Mouse (Mus musculus): ENCODE data around the gene Endov. TPM values are rescaled to one million over a fixed set of nuclear protein-coding genes. Genes with fewer than 3 reads are reported as not detected.

Endov gene
- total RNA-seq (2021): 10 to 100 TPM; 24.8 to 29.6 TPM
- long read RNA-seq, full-length matches to known transcripts: 2 of 5 reads
- long read RNA-seq, partial matches to known transcripts: 1 of 5 reads
- long read RNA-seq, other reads (novel, unspliced or antisense): 2 of 5 reads

DNA sequence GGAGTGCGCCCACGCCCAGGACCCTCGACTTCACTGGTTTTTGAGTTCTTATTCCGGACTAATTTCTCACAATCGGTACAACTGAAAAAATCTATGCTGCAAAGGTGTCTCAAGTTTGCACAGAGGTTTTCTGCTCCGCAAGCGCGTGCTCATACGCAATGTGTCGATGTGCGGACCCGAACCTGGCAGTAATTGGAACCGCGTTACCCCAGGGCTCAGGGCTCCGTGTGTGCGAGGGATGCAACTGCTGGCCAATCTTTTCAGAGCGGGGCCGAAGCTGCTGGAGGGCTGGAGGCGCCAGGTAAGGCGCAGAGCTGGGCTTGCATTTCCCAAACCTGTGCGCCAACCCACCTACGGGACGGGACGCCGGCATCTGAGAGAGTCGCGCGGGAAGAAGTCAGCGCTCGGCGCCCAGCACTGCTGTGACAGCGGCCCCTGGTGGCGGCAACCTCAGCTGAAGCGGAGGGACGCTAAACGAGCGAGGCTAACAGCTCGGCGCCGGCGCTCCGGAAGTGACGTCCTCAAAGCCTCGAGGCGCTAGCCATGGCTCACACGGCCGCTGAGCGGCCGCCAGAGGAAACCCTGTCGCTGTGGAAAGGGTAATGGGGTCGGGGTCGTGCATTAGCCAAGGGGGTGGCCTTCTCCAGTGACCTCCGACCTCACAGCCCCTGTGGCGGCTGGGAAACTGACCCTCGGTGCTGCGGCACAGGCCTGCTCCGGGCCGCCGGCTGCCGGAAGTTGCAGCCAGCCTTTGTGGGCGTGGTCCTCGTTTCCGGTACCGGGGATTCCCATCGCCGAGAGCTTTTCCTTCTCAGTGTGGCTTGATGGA lies at the start of gene Endov:
Gene Endov, plus strand, starts transcription at position 487 of the 829 bp plus-strand sequence.
- DNase-seq (ENCODE audit: low spot score in 2 of 2): peak; percentile 99

DNA sequence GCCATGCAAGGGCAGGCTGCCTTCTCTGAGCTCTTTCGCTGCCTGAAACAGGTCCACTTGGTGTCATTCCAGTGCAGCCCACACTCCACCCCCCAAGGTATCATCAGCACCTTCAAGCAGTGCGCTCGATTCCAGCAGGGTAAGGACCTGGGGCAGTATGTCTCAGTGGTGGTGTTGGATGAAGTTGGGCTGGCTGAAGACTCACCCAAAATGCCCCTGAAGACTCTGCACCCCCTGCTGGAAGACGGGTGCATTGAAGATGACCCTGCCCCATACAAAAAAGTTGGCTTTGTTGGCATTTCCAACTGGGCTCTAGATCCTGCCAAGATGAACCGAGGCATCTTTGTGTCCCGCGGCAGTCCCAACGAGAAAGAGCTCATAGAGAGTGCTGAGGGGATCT lies 48.9 kb upstream of the Endov start:
- DNase-seq (ENCODE audit: low spot score in 2 of 2): no peak

DNA sequence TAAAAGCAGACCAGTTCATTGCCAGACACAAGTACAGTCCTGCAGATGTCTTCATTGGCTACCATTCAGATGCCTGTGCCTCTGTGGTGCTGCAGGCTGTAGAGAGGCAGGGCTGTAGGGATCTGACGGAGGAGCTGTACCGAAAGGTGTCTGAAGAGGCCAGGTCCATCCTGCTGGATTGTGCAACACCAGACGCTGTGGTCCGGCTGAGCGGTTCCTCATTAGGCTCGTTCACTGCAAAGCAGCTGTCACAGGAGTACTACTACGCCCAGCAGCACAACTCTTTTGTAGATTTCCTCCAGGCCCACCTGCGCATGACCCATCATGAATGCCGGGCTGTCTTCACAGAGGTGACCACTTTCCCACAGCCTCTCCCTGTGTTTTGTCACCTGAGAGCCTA lies 47.7 kb upstream of the Endov start:
- no peak for DNase-seq (ENCODE audit: low spot score in 2 of 2)

DNA sequence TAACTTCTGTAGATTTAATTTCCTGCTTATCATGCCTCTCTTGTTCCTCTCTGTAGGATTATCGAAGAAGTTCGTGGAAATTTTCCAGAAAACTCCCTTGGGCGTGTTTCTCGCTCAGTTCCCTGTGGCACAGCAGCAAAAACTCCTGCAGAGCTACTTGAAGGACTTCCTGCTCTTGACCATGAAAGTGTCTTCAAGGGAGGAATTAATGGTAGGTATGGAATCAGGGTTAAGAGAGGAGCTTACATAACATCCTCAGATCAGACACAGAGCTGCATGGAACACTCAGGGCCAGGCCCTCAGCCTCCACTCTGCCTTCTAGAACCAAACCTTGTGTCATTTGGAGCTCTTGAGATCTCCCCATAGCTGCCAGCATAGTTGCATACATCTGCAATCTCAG lies 35.0 kb upstream of the Endov start:
- no peak for DNase-seq (ENCODE audit: low spot score in 2 of 2)

DNA sequence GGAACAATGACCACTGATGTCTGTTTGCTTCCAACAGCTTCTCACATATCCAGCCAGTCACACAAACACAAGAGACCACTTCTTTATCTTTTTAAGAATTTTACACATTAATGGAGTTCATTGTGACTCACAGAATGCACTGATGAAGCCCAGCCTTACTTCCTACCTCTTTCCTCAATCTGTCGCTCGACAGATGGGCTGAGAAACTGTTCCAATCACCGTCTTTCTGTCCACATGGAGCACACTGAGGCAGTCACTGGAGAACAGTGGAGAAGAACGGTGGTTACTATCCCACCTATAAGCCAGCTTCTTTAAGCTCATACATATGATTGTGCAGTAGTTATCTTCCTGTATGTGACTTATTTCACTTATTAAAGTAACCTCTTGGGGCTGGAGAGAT lies 13.3 kb upstream of the Endov start:
- no peak for DNase-seq (ENCODE audit: low spot score in 2 of 2)

DNA sequence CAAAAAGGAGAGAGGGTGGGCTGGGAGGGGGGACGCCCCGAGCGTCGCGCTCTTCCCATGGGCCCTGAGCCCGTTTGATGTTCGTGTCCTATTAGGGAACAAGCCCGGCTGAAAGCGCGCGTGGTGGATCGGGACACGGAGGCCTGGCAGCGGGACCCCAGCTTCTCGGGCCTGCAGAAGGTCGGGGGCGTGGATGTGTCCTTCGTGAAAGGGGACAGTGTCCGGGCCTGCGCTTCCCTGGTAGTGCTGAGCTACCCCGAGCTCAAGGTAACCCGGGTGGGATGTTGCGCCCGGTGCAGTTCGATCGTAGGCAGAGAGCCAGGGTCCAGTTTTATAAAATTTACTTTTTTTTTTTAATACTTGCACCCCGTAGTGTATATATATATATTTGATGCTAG lies 542 bp downstream of the Endov start:
- DNase-seq (ENCODE audit: low spot score in 2 of 2): no peak

DNA sequence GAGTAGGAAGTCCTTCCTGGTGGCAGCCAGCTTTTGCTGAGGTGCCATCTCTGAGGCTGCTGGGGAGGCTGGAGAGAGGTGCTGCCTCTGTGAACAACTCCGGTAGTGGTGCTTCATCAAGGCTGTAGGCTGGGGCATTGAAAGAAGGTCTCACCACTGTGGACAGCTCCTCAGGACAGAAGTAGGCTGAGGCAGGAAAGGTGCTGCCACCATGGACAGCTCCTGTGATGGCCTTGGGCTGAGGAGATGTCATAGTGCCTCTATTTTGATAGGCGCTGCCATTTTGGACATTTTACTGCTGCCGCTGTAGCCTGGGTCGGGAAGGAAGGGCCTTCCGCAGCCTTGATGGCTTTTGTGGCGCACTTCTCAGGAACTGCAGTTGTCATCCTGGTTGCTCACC lies 1.7 kb downstream of the Endov start:
- no peak for DNase-seq (ENCODE audit: low spot score in 2 of 2)

DNA sequence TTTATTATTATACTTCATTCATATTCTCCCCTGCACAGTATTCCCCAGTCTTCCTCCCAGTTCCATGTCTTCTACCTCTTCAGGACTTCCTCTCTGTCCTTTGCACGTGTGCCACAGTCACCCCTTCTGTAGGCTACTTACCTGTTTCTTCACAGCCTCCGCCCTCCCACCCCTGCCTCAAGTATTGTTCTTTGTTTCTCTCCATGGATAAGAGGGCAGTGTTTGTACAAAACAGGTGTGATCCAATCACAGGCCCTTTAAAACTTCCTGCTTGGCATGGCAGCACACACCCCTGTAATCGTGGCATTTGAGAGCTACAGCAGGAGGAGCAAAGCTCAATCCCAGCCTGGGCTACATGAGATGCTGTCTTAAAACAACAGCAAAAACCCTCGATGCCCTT lies 2.4 kb downstream of the Endov start:
- no peak for DNase-seq (ENCODE audit: low spot score in 2 of 2)

DNA sequence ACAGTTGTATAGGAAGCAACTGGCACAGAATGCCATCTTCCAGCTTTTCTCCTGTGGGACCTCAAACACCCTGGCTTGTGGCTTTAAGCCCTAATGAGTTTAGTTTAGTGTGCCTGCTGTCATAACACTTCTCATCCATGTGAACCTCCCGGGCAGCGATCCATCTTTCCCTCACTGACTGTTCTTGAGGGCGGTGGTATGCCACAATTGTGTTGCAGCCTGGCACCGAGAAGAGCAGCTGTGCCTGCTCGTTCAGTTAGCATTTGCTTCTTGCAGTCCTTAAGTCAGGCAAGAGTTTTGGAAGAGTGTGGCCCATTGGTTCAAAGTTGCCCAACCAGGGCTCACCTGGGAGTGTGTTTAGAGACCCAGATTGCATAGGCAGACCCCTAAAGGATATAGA lies 5.0 kb downstream of the Endov start:
- peak; percentile 64 to 65 for DNase-seq (ENCODE audit: low spot score in 2 of 2)

DNA sequence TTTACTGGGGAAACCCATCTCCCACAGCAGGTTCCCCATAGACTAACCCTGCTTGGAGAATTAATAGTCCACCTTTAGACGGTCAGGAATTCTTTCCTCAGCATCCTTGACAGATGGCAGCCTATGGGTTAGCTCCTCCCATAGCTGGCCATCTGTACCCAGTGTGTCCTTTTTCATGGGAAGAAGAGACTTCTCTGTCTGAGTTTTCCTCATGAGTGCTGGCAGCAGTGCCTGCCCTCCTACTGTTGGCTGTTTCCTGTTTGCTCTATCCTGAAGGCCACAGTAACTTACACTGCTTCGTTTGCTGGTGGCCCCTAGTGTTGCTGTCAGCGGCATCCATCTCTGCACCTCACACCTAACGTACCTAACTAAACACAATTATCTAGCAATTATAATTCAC lies 6.3 kb downstream of the Endov start:
- DNase-seq (ENCODE audit: low spot score in 2 of 2): no peak

DNA sequence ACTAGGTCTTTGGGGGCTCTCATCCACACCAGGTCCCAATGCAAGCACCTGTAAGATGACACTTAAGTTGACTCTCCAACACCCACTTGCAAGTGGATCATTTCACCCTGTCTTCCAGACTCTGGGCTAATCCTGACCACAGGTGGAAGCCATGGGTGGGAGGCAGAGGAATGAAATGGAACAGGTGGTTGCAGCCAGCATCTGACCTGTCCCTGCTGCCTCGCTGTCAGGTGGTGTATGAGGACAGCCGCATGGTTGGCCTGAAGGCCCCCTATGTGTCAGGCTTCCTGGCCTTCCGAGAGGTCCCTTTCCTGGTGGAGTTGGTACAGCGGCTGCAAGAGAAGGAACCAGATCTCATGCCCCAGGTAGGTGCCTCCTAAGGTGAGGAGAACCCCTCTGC lies 8.2 kb downstream of the Endov start:
- no peak for DNase-seq (ENCODE audit: low spot score in 2 of 2)

DNA sequence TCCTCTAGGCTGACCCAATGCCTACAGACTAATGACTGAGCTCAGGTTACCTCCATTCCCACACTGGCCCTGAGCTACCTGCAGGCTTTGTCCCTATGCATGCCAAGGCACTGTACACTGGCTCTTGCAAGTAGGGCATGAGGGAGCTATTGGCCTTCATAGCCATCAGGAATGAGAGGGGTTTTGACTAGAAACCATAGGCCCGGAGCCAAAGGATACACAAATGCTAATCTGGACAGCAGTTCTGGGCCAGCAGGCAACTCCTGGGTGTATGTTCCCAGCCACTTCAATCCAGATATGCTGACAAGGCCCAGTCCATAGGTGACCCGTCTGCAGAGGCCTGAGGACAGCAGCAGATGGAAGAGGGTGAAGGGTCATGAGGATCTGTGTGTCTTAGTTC lies 8.9 kb downstream of the Endov start:
- no peak for DNase-seq (ENCODE audit: low spot score in 2 of 2)

DNA sequence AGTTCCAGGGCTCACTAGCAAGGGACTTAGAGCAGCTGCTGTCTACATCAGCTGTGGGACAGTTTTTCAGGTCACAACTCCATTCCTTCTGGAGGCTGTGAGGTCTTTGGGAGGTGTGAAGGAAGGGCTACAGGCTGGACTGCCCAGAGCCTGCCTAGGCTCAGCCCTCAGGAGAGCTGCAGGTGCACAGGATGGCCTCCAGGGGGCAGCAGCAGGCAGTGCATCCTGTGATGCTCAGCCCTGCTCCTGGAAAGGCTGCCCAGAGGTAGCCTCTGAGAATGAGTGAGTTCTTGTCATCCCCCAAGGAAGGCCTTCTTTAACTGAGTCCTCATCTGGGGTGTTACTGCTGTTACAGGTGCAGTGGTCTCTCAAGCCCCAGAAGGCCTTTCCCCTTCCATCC lies 12.5 kb downstream of the Endov start:
- DNase-seq (ENCODE audit: low spot score in 2 of 2): peak; percentile 86 to 87

DNA sequence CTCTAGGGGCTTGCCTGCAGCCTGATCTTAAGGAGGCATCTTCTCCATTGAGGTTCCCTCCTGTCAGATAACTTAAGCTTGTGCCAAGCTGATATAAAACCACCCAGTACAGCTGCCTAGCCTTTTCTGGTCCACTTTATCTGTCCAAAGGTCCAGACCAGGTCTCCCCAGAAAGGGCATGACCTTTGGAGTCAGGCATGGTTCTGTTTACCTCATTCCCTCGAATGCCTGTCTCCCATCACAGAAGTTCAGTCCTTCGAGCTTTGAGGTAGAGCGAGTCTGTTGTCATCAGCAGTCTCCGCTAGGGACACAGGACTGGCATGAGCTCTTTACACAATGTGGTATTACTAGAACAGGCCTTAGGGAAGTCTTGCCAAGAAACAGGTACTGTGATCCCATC lies 15.2 kb downstream of the Endov start:
- no peak for DNase-seq (ENCODE audit: low spot score in 2 of 2)

DNA sequence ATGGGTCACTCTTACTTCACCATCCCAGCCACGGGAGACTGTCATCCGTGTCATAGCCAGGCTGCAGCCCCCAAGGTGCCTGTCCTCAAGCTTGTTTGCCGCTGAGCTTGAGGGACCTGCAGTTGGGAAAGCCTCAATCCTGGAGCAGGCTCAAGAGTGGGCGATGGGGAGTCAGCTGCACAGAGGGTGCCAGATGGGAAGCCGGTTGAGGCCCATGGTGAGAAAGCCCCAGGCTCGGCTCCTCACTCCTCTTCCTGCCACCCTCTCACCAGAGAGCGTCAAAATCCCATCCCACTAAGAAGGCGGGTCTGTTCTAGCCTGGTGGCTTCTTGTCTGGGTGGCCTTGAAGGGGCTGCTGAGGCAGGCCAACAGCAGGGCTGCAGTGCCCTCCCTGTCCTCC lies 16.6 kb downstream of the Endov start:
- DNase-seq (ENCODE audit: low spot score in 2 of 2): peak in 1 of 2 experiments; percentile 49

DNA sequence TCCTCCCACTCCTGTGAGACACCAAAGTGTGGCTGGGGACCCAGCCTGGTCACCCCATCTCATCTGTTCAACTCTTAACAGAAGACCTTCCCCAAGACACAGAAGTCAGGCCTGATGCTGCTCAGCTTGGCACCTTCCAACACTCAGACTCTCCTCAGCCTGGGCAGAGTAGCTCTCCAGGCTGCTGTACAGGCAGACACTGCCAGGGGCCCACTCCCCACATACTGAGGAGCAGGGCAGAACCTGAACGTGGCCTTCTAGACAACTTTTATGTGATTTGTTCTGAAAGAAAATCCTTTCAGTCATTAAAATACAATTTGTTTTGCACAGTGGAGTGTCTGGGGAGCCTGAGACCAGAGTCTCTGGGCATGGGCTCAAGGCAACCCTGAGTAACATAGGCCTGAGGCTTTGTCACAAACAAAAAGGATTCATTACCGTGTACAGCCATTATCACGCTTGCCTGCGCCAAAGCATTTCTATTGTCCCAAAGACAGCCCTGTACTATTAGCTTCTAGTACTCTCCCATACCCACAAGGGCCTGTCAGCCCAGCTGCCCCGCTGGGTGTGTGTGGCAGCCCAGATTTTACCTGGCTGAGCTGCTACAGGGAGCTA lies 18.1 kb downstream of the Endov start:
- no peak for DNase-seq (ENCODE audit: low spot score in 2 of 2)

DNA sequence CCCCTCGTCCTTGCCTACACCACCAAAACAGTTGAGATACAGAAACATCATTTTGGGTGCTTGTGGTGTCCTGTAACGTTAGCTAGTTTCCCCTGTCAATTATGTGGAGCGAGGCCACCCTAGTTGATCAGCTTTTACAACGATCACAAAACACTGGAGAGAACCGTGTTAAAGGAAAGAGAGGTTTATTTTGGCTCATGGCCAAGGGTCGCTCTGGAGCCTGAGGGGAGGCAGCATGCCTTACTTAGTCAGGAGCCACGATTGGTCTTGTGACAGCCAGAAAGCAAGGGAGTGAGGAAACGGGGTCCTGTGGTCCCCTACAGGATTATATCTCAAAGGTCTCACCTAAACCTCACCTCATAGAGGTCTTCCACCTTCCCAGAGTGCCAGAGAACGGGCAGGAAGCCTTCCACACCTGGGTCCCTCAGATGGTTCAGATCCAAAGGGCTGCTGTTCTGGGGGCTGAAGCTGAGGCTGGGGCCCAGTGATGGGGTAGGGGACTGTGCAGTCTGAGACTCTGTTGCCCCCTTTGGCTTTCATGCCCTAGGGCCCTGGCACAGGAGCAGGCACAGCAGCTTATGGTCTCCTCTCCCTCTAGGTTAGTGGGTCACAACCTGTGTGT lies 22.0 kb downstream of the Endov start:
- no peak for DNase-seq (ENCODE audit: low spot score in 2 of 2)

DNA sequence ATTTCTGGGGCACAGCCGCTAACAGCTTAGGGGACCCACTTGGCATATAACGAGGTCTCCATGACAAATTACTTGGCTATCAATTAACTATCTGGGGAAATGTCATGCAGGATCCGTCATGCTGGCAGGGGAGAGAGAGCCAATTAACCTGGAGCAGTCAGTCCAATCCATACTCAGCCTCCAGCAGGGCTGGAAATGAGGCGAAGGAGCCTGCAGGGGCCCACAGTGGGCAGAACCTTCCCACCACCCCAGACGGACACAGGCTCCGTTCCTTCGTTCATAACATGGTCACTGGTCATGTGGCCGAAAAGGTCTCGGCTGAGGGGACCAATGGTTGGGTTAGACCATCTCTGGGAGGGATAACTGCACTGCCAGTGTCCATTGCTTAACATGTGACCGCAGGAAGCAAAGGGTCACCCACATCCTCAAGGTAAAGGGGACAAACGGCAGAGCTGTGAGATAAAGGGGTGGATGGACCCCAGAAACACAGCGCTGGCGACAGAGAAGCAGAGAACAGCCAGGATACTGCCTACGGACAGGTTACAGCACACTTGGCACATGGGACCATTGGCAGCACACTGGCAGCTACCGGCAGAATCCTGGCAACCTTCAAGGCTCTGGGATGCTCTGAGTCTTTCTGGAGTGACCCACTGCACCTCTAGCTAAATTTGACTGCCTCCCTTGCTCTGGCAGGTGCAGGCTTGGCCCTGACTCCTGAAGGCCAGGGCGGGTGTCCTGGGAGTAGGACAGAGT lies 23.1 kb downstream of the Endov start:
- DNase-seq (ENCODE audit: low spot score in 2 of 2): no peak

DNA sequence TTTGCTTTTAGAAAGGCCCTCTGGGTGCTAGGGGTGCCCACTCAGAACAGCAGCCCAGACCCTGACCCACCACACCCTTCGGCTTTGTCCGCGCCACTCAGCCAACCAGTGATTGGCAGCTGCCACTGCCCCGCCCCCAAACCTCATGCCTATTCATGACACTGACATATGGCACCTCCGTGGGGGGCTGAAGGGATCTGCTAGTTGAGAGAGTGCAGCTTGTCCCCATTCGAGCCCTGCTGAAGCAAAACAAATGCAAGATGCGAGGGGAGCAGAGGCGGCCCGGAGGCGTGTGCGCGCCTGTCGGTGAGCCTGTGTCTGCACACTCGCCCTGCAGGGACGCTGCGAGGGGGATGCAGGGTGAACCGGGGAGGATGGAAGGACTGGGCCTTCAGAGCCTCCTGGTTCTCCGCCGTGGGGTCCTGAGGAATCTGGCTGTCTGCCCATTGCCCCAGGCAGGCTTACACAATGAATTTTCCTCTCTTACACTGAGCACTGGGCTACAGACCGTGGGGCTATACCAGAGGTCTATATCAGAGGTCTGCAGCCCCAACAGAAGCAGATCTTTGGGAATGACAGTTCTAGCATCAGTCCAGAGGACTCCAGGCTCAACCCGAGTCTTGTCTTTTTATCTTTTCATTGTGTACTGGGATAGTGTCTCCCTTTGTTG lies 24.0 kb downstream of the Endov start:
- peak; percentile 70 to 72 for DNase-seq (ENCODE audit: low spot score in 2 of 2)

DNA sequence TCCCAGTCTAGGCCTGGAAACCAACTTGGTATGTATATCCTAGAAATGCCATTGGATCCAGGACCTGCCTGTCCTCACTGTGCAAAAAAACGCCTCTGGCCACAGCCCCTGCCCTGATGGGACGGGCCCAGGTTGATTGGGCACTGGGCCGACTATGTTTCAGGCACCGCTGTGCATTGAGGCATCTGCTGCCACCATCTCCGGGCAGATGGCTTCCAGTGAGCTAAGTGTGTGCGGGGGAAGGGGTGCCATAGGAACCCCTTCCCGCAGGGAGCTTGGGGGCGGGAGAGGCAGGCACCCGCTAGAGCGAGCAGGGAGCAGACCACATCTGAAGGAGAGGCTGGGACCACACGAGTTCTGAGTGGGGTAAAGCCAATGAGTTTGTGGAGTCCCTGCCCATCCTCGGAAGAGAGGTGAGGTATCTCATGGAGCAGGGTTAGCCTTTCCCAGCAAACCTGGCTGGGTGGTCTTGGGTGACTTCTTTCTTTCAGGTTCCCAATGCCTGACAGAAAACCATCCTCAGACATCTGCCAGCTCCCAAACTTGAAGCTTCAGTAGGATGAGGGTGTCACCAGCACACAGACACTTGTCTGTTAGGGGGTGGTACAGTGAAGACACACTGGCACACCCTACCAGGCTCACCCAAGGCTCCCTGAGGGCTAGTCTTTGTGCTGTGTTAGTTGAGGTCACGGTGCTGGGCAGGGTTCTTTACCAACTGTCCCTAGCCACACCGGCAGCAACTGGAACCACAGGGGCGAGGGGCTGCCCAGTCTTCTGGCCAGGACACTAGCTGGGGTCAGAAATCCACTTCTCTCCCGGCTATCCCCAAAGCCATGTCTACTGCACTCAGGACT lies 24.9 kb downstream of the Endov start:
- peak; percentile 49 to 64 for DNase-seq (ENCODE audit: low spot score in 2 of 2)

Measured in layer of hippocampus, postnatal 10 days (tissue).